Mouse (Mus musculus) urinary bladder, postnatal 36 days (tissue): ENCODE measurements at regions not wholly inside any gene's neighbourhood (a gene's known extent, or its start where the extent isn't known, plus 50 kb on each side); places are given as distances from the start of the nearest gene placed in this dataset.
A peak's percentile ranks its signal among the peaks of the same experiment; 100 is the strongest.

Source experiments
- DNase-seq, 2 experiments: peaks; one replicate each; pipeline ENCODE4 v3.0.0; 2022; ENCODE audit warnings: low spot score in 2 of 2, mixed read lengths in 1 of 2

GRCm38 (mm10) chr1:61265706-61266127, 288.0 kb downstream of the Icos start:
- DNase-seq, result no peak

GRCm38 (mm10) chr1:61273843-61274242, 296.1 kb downstream of the Icos start:
- DNase-seq, result no peak

- no peak for DNase-seq
Measured at GRCm38 (mm10) chr1:61274244-61274643, 296.5 kb downstream of the Icos start.

- DNase-seq, result no peak
Measured at GRCm38 (mm10) chr1:61277170-61277710, 299.5 kb downstream of the Icos start.

- DNase-seq, result no peak
Measured at GRCm38 (mm10) chr1:61288185-61288584, 310.5 kb downstream of the Icos start.

- DNase-seq, result no peak
Measured at GRCm38 (mm10) chr1:61288946-61289345, 311.2 kb downstream of the Icos start.

GRCm38 (mm10) chr1:61289552-61289951, 311.8 kb downstream of the Icos start:
- DNase-seq, result no peak

GRCm38 (mm10) chr1:61293106-61293505, 315.4 kb downstream of the Icos start:
- no peak for DNase-seq

- no peak for DNase-seq
Measured at GRCm38 (mm10) chr1:61295219-61295618, 317.5 kb downstream of the Icos start.

- DNase-seq, result no peak
Measured at GRCm38 (mm10) chr1:61296831-61297230, 319.1 kb downstream of the Icos start.

GRCm38 (mm10) chr1:61297361-61297760, 319.6 kb downstream of the Icos start:
- DNase-seq, result no peak

- peak; percentile 10 to 22 for DNase-seq
Measured at GRCm38 (mm10) chr1:61298064-61298463, 320.3 kb downstream of the Icos start.

GRCm38 (mm10) chr1:61298779-61299178, 321.1 kb downstream of the Icos start:
- DNase-seq, result no peak

- DNase-seq, result no peak
Measured at GRCm38 (mm10) chr1:61300491-61300890, 322.8 kb downstream of the Icos start.

GRCm38 (mm10) chr1:61301041-61302030, 323.6 kb downstream of the Icos start:
- DNase-seq, result no peak

GRCm38 (mm10) chr1:61302570-61303071, 324.9 kb downstream of the Icos start:
- DNase-seq, result no peak

GRCm38 (mm10) chr1:61306296-61306695, 328.6 kb downstream of the Icos start:
- DNase-seq, result no peak

- no peak for DNase-seq
Measured at GRCm38 (mm10) chr1:61309563-61309962, 329.1 kb upstream of the Pard3b start.

GRCm38 (mm10) chr1:61310063-61310760, 328.4 kb upstream of the Pard3b start:
- DNase-seq, result no peak

GRCm38 (mm10) chr1:61310761-61311090, 327.9 kb upstream of the Pard3b start:
- no peak for DNase-seq

- no peak for DNase-seq
Measured at GRCm38 (mm10) chr1:61313196-61313595, 325.4 kb upstream of the Pard3b start.

- DNase-seq, result no peak
Measured at GRCm38 (mm10) chr1:61316261-61316660, 322.4 kb upstream of the Pard3b start.
